Mouse (Mus musculus) skeletal muscle tissue, adult 2 months (tissue): ENCODE measurements around the gene Tie1.

Experiments
- DNase-seq: peaks from one replicate; pipeline ENCODE4 v3.0.0-alpha.2; 2012; ENCODE audit warnings: low read depth, low spot score

Tie1 gene

GRCm38 (mm10) chr4:118476773-118477530, 12.9 kb downstream of the Tie1 start:
- DNase-seq: no peak

GRCm38 (mm10) chr4:118472687-118473086, 17.2 kb downstream of the Tie1 start:
- no peak for DNase-seq

- DNase-seq: no peak
Measured at GRCm38 (mm10) chr4:118471281-118471680, 18.6 kb downstream of the Tie1 start.

- DNase-seq: no peak
Measured at GRCm38 (mm10) chr4:118465697-118466163, 24.1 kb downstream of the Tie1 start.

- no peak for DNase-seq
Measured at GRCm38 (mm10) chr4:118464956-118465355, 24.9 kb downstream of the Tie1 start.

- DNase-seq: no peak
Measured at GRCm38 (mm10) chr4:118457345-118457975, 32.4 kb downstream of the Tie1 start, which contains the start of gene Mpl. Gene Mpl (minus strand): TSS chr4:118457513.

GRCm38 (mm10) chr4:118446415-118447153, 43.3 kb downstream of the Tie1 start:
- DNase-seq: no peak

- no peak for DNase-seq
Measured at GRCm38 (mm10) chr4:118445781-118446414, 44.0 kb downstream of the Tie1 start.

- no peak for DNase-seq
Measured at GRCm38 (mm10) chr4:118445088-118445487, 44.8 kb downstream of the Tie1 start.

- no peak for DNase-seq
Measured at GRCm38 (mm10) chr4:118437829-118438253, 52.0 kb downstream of the Tie1 start.

GRCm38 (mm10) chr4:118436820-118437603, 52.8 kb downstream of the Tie1 start, which contains the start of gene Cdc20:
Gene Cdc20 (minus strand): TSS chr4:118437352.
- DNase-seq: peak; percentile 88

GRCm38 (mm10) chr4:118432332-118432731, 57.5 kb downstream of the Tie1 start:
- no peak for DNase-seq

GRCm38 (mm10) chr4:118429215-118429895, 60.5 kb downstream of the Tie1 start:
- no peak for DNase-seq

GRCm38 (mm10) chr4:118428531-118429214, 61.2 kb downstream of the Tie1 start:
- DNase-seq: no peak

- DNase-seq: peak; percentile 82
Measured at GRCm38 (mm10) chr4:118427768-118428451, 62.0 kb downstream of the Tie1 start, which contains the start of gene Elovl1. Gene Elovl1 (plus strand): TSS chr4:118428093.

- no peak for DNase-seq
Measured at GRCm38 (mm10) chr4:118427415-118427767, 62.5 kb downstream of the Tie1 start.

GRCm38 (mm10) chr4:118425374-118425773, 64.5 kb downstream of the Tie1 start:
- no peak for DNase-seq

GRCm38 (mm10) chr4:118424541-118425160, 65.2 kb downstream of the Tie1 start:
- no peak for DNase-seq

- no peak for DNase-seq
Measured at GRCm38 (mm10) chr4:118421384-118421783, 68.5 kb downstream of the Tie1 start.
